Mouse (Mus musculus) hindbrain, embryonic 11.5 days (tissue): ENCODE data around the gene Gm3371. TPM values are rescaled to one million over a fixed set of nuclear protein-coding genes. Genes with fewer than 3 reads are reported as not detected.
A peak's percentile ranks its signal among the peaks of the same experiment; 100 is the strongest.
"Not testable (repeated sequence)": the region's sequence is repeated elsewhere in the genome, so short reads cannot be mapped to it uniquely, and the experiment has no call there.

Experiments
- ATAC-seq: fragments of 200-750 bp; cut with Nextera tagmentation; 2 replicates; pipeline ENCODE4 v1.8.0; 2017; ENCODE audit warnings: mild to moderate bottlenecking, moderate TSS enrichment, moderate library complexity; ENCODE audit not compliant: low FRiP score
- DNase-seq: peaks from one replicate; pipeline ENCODE4 v3.0.0-alpha.2; 2015; ENCODE audit warnings: low spot score
- H3K27ac ChIP-seq: fragments of 300-500 bp; sonication (generic); 2 replicates; pipeline ENCODE4 v1.5.1; 2014; ENCODE audit warnings: mild to moderate bottlenecking, low read depth, low read length
- H3K27me3 ChIP-seq: fragments of 300-500 bp; sonication (generic); 2 replicates; pipeline ENCODE4 v1.6.1; 2014; ENCODE audit warnings: mild to moderate bottlenecking, low read length, moderate library complexity, mixed read lengths; ENCODE audit not compliant: control insufficient read depth, insufficient read depth
- H3K36me3 ChIP-seq: fragments of 300-500 bp; sonication (generic); 2 replicates; pipeline ENCODE4 v1.6.1; 2014; ENCODE audit warnings: mild to moderate bottlenecking, low read length, moderate library complexity, mixed read lengths; ENCODE audit not compliant: control insufficient read depth, insufficient read depth
- H3K4me1 ChIP-seq: fragments of 300-500 bp; sonication (generic); replicated peaks from 2 replicates; pipeline ENCODE4 v1.6.1; 2014; ENCODE audit warnings: low read length, mixed read lengths; ENCODE audit not compliant: control insufficient read depth, insufficient read depth
- H3K4me2 ChIP-seq: fragments of 300-500 bp; sonication (generic); replicated peaks from 2 replicates; pipeline ENCODE4 v1.6.1; 2014; ENCODE audit warnings: mild to moderate bottlenecking, low read depth, low read length
- H3K4me3 ChIP-seq: fragments of 300-500 bp; sonication (generic); 2 replicates; pipeline ENCODE4 v1.5.1; 2014; ENCODE audit warnings: low read depth, low read length
- H3K9ac ChIP-seq: fragments of 300-500 bp; sonication (generic); 2 replicates; pipeline ENCODE4 v1.6.1; 2014; ENCODE audit warnings: low read depth, low read length
- H3K9me3 ChIP-seq: fragments of 300-500 bp; sonication (generic); 2 replicates; pipeline ENCODE4 v1.6.1; 2016; ENCODE audit warnings: low read length; ENCODE audit not compliant: control insufficient read depth
- WGBS: fragments of 180-500 bp; shearing (Covaris S2); extraction: QIAGEN DNeasy Blood & Tissue Kit; methylation state at CpG from one replicate; pipeline ENCODE4 v1.1.7; 2014; 5-methylcytosine and 5-hydroxymethylcytosine counted together
- polyA plus RNA-seq: library from polyadenylated mRNA; unstranded; fragments of >200 nt; fragmentation: Nextera tagmentation; extraction: Ambion mirVana; gene quantifications from 2 replicates; pipeline ENCODE4 v1.2.1, GENCODE M21; 2014

The Gm3371 gene
- polyA plus RNA-seq = not detected in 2 replicates

GRCm38 (mm10) chr14:44410588-44410987 lies at the start of gene Gm3371:
Gm3371 (minus strand) TSS chr14:44410688.
- not testable (repeated sequence) for H3K4me2 ChIP-seq, ATAC-seq, H3K9me3 ChIP-seq, H3K4me1 ChIP-seq, H3K27me3 ChIP-seq, H3K27ac ChIP-seq, H3K36me3 ChIP-seq, H3K9ac ChIP-seq, H3K4me3 ChIP-seq, DNase-seq
- no CpG with 5 or more reads among the region's 2 CpGs for WGBS

DNA sequence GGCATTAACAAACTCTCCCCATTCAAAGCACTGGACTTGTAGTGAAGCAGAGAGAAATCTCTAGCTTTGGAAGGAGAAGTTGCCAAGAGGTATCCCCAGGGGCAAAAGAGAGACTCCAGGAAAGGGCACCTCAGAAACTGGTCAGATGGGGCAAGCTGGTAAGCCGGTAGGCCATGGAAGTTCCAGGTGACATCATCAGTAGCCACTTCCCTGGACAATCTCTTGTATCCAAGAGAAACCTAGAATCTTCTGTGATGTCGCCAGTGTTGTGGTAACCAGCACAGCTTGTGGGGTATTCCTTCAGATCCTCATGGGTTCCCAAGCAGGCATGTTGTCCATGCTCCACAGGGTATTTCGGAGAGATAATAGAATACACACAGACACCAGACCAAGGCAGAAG lies 22.8 kb upstream of the Gm3371 start, which contains the start of gene Gm8232:
TSS of gene Gm8232 (plus strand) at position 301 of the 400 bp plus-strand sequence.
- not testable (repeated sequence) for H3K27ac ChIP-seq, H3K9ac ChIP-seq, H3K4me1 ChIP-seq, H3K36me3 ChIP-seq, H3K27me3 ChIP-seq, ATAC-seq, H3K4me3 ChIP-seq, H3K9me3 ChIP-seq, H3K4me2 ChIP-seq, DNase-seq
- 88% methylated on average over 2 of the region's 3 CpGs for WGBS

DNA sequence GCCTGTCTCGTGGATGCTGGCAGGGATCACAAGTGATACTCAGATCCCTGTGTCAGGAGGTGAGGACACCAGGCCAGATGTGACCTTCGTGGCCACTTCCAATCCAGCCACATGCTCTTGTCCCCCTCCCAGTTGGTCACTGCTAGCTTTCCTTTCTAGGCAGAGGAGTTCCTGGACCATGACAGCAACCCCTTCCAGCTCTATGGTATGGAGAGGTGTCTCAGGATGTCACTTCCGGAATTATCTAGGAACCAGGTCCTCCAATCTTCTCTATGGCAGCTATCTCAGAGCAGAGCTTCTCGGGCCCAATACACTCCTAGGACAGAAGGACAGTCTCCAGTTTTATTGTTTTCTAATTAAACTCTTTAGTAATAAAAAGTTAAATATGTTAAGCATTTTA lies 26.3 kb downstream of the Gm3371 start:
- H3K4me1 ChIP-seq, H3K4me3 ChIP-seq, H3K36me3 ChIP-seq, H3K9ac ChIP-seq, H3K9me3 ChIP-seq, H3K4me2 ChIP-seq, H3K27me3 ChIP-seq, H3K27ac ChIP-seq, DNase-seq, ATAC-seq: not testable (repeated sequence)
- 76% methylated on average over 3 of the region's 4 CpGs for WGBS

GRCm38 (mm10) chr14:44365057-44365456 lies 45.4 kb downstream of the Gm3371 start, which contains the start of gene Gm8229:
Gm8229 (plus strand) TSS chr14:44365357.
- H3K27ac ChIP-seq, H3K4me2 ChIP-seq, H3K36me3 ChIP-seq, H3K9me3 ChIP-seq, H3K9ac ChIP-seq, DNase-seq, H3K27me3 ChIP-seq, ATAC-seq, H3K4me3 ChIP-seq, H3K4me1 ChIP-seq: not testable (repeated sequence)
- WGBS = 93% methylated on average over 4 of the region's 4 CpGs

GRCm38 (mm10) chr14:44362301-44362700 lies 48.2 kb downstream of the Gm3371 start:
- peak; percentile 0 for DNase-seq
- not testable (repeated sequence) for H3K27me3 ChIP-seq, H3K36me3 ChIP-seq, H3K4me2 ChIP-seq, ATAC-seq, H3K27ac ChIP-seq, H3K9ac ChIP-seq, H3K4me1 ChIP-seq, H3K4me3 ChIP-seq, H3K9me3 ChIP-seq

DNA sequence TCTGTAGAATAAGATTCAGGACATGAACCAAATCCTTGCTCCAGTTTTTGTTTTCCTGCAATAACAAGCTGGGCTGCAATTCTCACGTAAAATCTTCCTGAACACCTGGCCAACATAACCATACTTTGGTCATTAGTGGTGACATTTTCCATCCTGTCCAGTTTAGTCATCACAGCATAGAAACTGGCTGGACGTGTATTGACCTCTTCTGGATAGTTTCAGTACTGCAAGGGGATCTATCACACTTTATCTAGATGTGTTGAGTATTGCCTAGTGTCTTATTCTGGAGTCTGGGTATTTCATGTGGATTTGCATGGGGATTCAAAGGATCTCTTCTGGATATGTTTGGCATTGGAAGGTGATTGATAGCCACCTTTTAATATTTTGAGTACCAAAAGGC lies 49.1 kb downstream of the Gm3371 start:
- H3K4me3 ChIP-seq, H3K36me3 ChIP-seq, H3K9ac ChIP-seq, ATAC-seq, DNase-seq, H3K4me2 ChIP-seq, H3K9me3 ChIP-seq, H3K27ac ChIP-seq, H3K27me3 ChIP-seq, H3K4me1 ChIP-seq: not testable (repeated sequence)
- WGBS = 14% methylated on average over 1 of the region's 2 CpGs

Other genes starting within 250 kb of the Gm3371 start
- gene Gm8212, start 213.0 kb downstream of the Gm3371 start, polyA plus RNA-seq = not detected in 2 replicates
- not detected in 2 replicates for gene 4930503E14Rik, start 197.4 kb downstream of the Gm3371 start, polyA plus RNA-seq
- gene Gm8220, start 125.1 kb downstream of the Gm3371 start, polyA plus RNA-seq = not detected in 2 replicates
- not detected in 2 replicates for gene Gm5930, start 72.1 kb downstream of the Gm3371 start, polyA plus RNA-seq
- not detected in 2 replicates for gene Gm8229, start 45.3 kb downstream of the Gm3371 start, polyA plus RNA-seq
- not detected in 2 replicates for gene Gm8232, start 22.9 kb upstream of the Gm3371 start, polyA plus RNA-seq
- gene BC061237, start 81.8 kb upstream of the Gm3371 start, polyA plus RNA-seq = 0.27 and 0.45 TPM in 2 replicates
- gene Gm17093, start 107.6 kb upstream of the Gm3371 start, polyA plus RNA-seq = not detected in 2 replicates
- gene Gm8247, start 172.5 kb upstream of the Gm3371 start, polyA plus RNA-seq = 0.14 TPM in 1 of 2 replicates, not detected in the other
- not detected in 2 replicates for gene Gm5624, start 217.2 kb upstream of the Gm3371 start, polyA plus RNA-seq